Mouse (Mus musculus): Measurements from ENCODE around the gene Hfm1. TPM values are rescaled to one million over a fixed set of nuclear protein-coding genes. Genes with fewer than 3 reads are reported as not detected.

Gene Hfm1
- polyA plus RNA-seq (2015; fragmentation: Nextera tagmentation; extraction: Ambion mirVana): 0.30 and 0.32 TPM in 2 replicates

GRCm38 (mm10) chr5:106925488-106926368 is at the start of gene Hfm1:
Hfm1 (minus strand) TSS chr5:106926321.
- Histone ChIP-seq H3K27me3 (ENCODE audit: control insufficient read depth, insufficient read depth, low read length) (no peaks in the 10 kb centered on the region), H3K4me3 (ENCODE audit: low read length) (peak within 1 kb of the TSS; percentile 65)

GRCm38 (mm10) chr5:106973883-106974282 is 47.8 kb upstream of the Hfm1 start:
- ATAC-seq (replicated peaks; ENCODE audit: extremely low read depth, insufficient read depth, low FRiP score): no peak
- H3K27me3 ChIP-seq (ENCODE audit: control insufficient read depth, insufficient read depth, low read length): no peaks in the 10 kb centered on the region
- H3K4me1 ChIP-seq (ENCODE audit: control insufficient read depth, insufficient read depth, low read length): 0 out of 2 replicates have a peak, but pooled peaks cover 2% of the 10 kb centered on the region
- no peaks in the 10 kb centered on the region for H3K9me3 ChIP-seq (replicated peaks; ENCODE audit: control insufficient read depth, low read length)
- H3K36me3 ChIP-seq (ENCODE audit: control insufficient read depth, insufficient read depth): peaks cover 50% of the 10 kb centered on the region
- no peak overlapping the region for H3K4me2 ChIP-seq (ENCODE audit: low read depth, low read length)
- H3K9ac ChIP-seq (ENCODE audit: low read length): no peak overlapping the region
- 87% methylated on average over 7 of the region's 7 CpGs for WGBS
- no peak overlapping the region for H3K27ac ChIP-seq (ENCODE audit: low read length)
- no peak overlapping the region for H3K4me3 ChIP-seq (ENCODE audit: low read length)

More at GRCm38 (mm10) chr5:106925488-106926368, at the start of gene Hfm1:
- H3K9ac ChIP-seq (ENCODE audit: low read length): peak within 1 kb of the TSS; percentile 74
- peak; percentile 67 for ATAC-seq (replicated peaks; ENCODE audit: extremely low read depth, insufficient read depth, low FRiP score)
- WGBS: 1% methylated on average over 69 of the region's 76 CpGs
- H3K9me3 ChIP-seq (replicated peaks; ENCODE audit: control insufficient read depth, low read length): no peaks in the 10 kb centered on the region
- H3K36me3 ChIP-seq (ENCODE audit: control insufficient read depth, insufficient read depth): no peaks in the 10 kb centered on the region
- H3K4me1 ChIP-seq (ENCODE audit: control insufficient read depth, insufficient read depth, low read length): peaks cover 2% of the 10 kb centered on the region
- no peak within 1 kb of the TSS for H3K27ac ChIP-seq (ENCODE audit: low read length)
- peak within 1 kb of the TSS; percentile 96 for H3K4me2 ChIP-seq (ENCODE audit: low read depth, low read length)

- no peak overlapping the region for H3K9ac ChIP-seq (ENCODE audit: low read length)
- H3K4me2 ChIP-seq (ENCODE audit: low read depth, low read length): no peak overlapping the region
- peaks cover 20% of the 10 kb centered on the region; the same call in 1 of the 2 replicates for H3K36me3 ChIP-seq (ENCODE audit: control insufficient read depth, insufficient read depth)
- H3K27ac ChIP-seq (ENCODE audit: low read length): no peak overlapping the region
- no peak overlapping the region for H3K4me3 ChIP-seq (ENCODE audit: low read length)
- 91% methylated on average over 1 of the region's 1 CpGs for WGBS
- no peaks in the 10 kb centered on the region for H3K27me3 ChIP-seq (ENCODE audit: control insufficient read depth, insufficient read depth, low read length)
- ATAC-seq (replicated peaks; ENCODE audit: extremely low read depth, insufficient read depth, low FRiP score): no peak
- H3K9me3 ChIP-seq (replicated peaks; ENCODE audit: control insufficient read depth, low read length): no peaks in the 10 kb centered on the region
- H3K4me1 ChIP-seq (ENCODE audit: control insufficient read depth, insufficient read depth, low read length): peaks cover 10% of the 10 kb centered on the region
These were observed 41.5 kb upstream of the Hfm1 start for GRCm38 (mm10) chr5:106967578-106967977.

- H3K4me1 ChIP-seq (ENCODE audit: control insufficient read depth, insufficient read depth, low read length): peaks cover 8% of the 10 kb centered on the region
- no peak overlapping the region for H3K9ac ChIP-seq (ENCODE audit: low read length)
- no peaks in the 10 kb centered on the region for H3K27me3 ChIP-seq (ENCODE audit: control insufficient read depth, insufficient read depth, low read length)
- H3K36me3 ChIP-seq (ENCODE audit: control insufficient read depth, insufficient read depth): peaks cover 17% of the 10 kb centered on the region; the same call in 1 of the 2 replicates
- no peaks in the 10 kb centered on the region for H3K9me3 ChIP-seq (replicated peaks; ENCODE audit: control insufficient read depth, low read length)
- H3K4me2 ChIP-seq (ENCODE audit: low read depth, low read length): no peak overlapping the region
- H3K4me3 ChIP-seq (ENCODE audit: low read length): no peak overlapping the region
- WGBS: 86% methylated on average over 3 of the region's 3 CpGs
- ATAC-seq (replicated peaks; ENCODE audit: extremely low read depth, insufficient read depth, low FRiP score): no peak
- H3K27ac ChIP-seq (ENCODE audit: low read length): no peak overlapping the region
These were observed 40.3 kb upstream of the Hfm1 start for GRCm38 (mm10) chr5:106966443-106966842.

GRCm38 (mm10) chr5:106964513-106965014 is 38.4 kb upstream of the Hfm1 start:
- WGBS: under 1% methylated on average over 41 of the region's 41 CpGs
- peak; percentile 76 for ATAC-seq (replicated peaks; ENCODE audit: extremely low read depth, insufficient read depth, low FRiP score)
- H3K9me3 ChIP-seq (replicated peaks; ENCODE audit: control insufficient read depth, low read length): peaks cover 4% of the 10 kb centered on the region

GRCm38 (mm10) chr5:106963584-106964512 is 37.7 kb upstream of the Hfm1 start, which contains the start of gene Cdc7:
Cdc7 (plus strand) TSS chr5:106964322.
- Histone ChIP-seq H3K36me3 (ENCODE audit: control insufficient read depth, insufficient read depth) (no peaks in the 10 kb centered on the region), H3K27me3 (ENCODE audit: control insufficient read depth, insufficient read depth, low read length) (no peaks in the 10 kb centered on the region), H3K4me1 (ENCODE audit: control insufficient read depth, insufficient read depth, low read length) (peaks cover 8% of the 10 kb centered on the region), H3K4me2 (ENCODE audit: low read depth, low read length) (peak within 1 kb of the TSS; percentile 77), H3K4me3 (ENCODE audit: low read length) (peak within 1 kb of the TSS; percentile 95), H3K9me3 (replicated peaks; ENCODE audit: control insufficient read depth, low read length) (peaks cover 7% of the 10 kb centered on the region), H3K9ac (ENCODE audit: low read length) (peak within 1 kb of the TSS; percentile 89), H3K27ac (ENCODE audit: low read length) (peak within 1 kb of the TSS; percentile 68)
- peak; percentile 88 for ATAC-seq (replicated peaks; ENCODE audit: extremely low read depth, insufficient read depth, low FRiP score)
- 5% methylated on average over 54 of the region's 54 CpGs for WGBS

More at GRCm38 (mm10) chr5:106964513-106965014, 38.4 kb upstream of the Hfm1 start:
- Histone ChIP-seq H3K4me2 (ENCODE audit: low read depth, low read length) (peak overlapping the region; percentile 77), H3K4me1 (ENCODE audit: control insufficient read depth, insufficient read depth, low read length) (peaks cover 8% of the 10 kb centered on the region), H3K36me3 (ENCODE audit: control insufficient read depth, insufficient read depth) (peaks cover 6% of the 10 kb centered on the region; the same call in 1 of the 2 replicates), H3K27ac (ENCODE audit: low read length) (peak overlapping the region; percentile 68), H3K9ac (ENCODE audit: low read length) (peak overlapping the region; percentile 89), H3K27me3 (ENCODE audit: control insufficient read depth, insufficient read depth, low read length) (no peaks in the 10 kb centered on the region), H3K4me3 (ENCODE audit: low read length) (peak overlapping the region; percentile 95)

GRCm38 (mm10) chr5:106960451-106960850 is 34.3 kb upstream of the Hfm1 start:
- Histone ChIP-seq H3K4me3 (ENCODE audit: low read length) (no peak overlapping the region), H3K4me1 (ENCODE audit: control insufficient read depth, insufficient read depth, low read length) (peaks cover 7% of the 10 kb centered on the region), H3K27me3 (ENCODE audit: control insufficient read depth, insufficient read depth, low read length) (no peaks in the 10 kb centered on the region), H3K4me2 (ENCODE audit: low read depth, low read length) (no peak overlapping the region), H3K9me3 (replicated peaks; ENCODE audit: control insufficient read depth, low read length) (peaks cover 7% of the 10 kb centered on the region), H3K27ac (ENCODE audit: low read length) (no peak overlapping the region), H3K9ac (ENCODE audit: low read length) (no peak overlapping the region), H3K36me3 (ENCODE audit: control insufficient read depth, insufficient read depth) (no peaks in the 10 kb centered on the region)
- no peak for ATAC-seq (replicated peaks; ENCODE audit: extremely low read depth, insufficient read depth, low FRiP score)
- WGBS: 78% methylated on average over 2 of the region's 2 CpGs

GRCm38 (mm10) chr5:106959031-106959430 is 32.9 kb upstream of the Hfm1 start:
- Histone ChIP-seq H3K4me3 (ENCODE audit: low read length) (no peak overlapping the region), H3K4me1 (ENCODE audit: control insufficient read depth, insufficient read depth, low read length) (peaks cover 4% of the 10 kb centered on the region), H3K4me2 (ENCODE audit: low read depth, low read length) (no peak overlapping the region), H3K9me3 (replicated peaks; ENCODE audit: control insufficient read depth, low read length) (peaks cover 11% of the 10 kb centered on the region), H3K9ac (ENCODE audit: low read length) (no peak overlapping the region), H3K27me3 (ENCODE audit: control insufficient read depth, insufficient read depth, low read length) (no peaks in the 10 kb centered on the region), H3K36me3 (ENCODE audit: control insufficient read depth, insufficient read depth) (no peaks in the 10 kb centered on the region), H3K27ac (ENCODE audit: low read length) (no peak overlapping the region)
- ATAC-seq (replicated peaks; ENCODE audit: extremely low read depth, insufficient read depth, low FRiP score): no peak
- WGBS: 53% methylated on average over 3 of the region's 3 CpGs

Data from heart, embryonic 16.5 days (tissue).